Mouse (Mus musculus) thymus, adult 2 months (tissue): ENCODE results near the gene Snrpa1. TPM values are rescaled to one million over a fixed set of nuclear protein-coding genes. Genes with fewer than 3 reads are reported as not detected.
A peak's percentile ranks its signal among the peaks of the same experiment; 100 is the strongest.

Experiments
- DNase-seq: peaks from one replicate; pipeline ENCODE4 v3.0.0; 2021
- H3K27ac ChIP-seq: fragments of 200-500 bp; 2 replicates; pipeline ENCODE4 v1.5.1; 2012; ENCODE audit warnings: low read length, control low read depth; ENCODE audit not compliant: control insufficient read depth, insufficient read depth
- H3K27me3 ChIP-seq: fragments of 200-500 bp; 2 replicates; pipeline ENCODE4 v1.6.1; 2012; ENCODE audit warnings: mild to moderate bottlenecking, low read length, moderate library complexity, mixed read lengths; ENCODE audit not compliant: control insufficient read depth, insufficient read depth
- H3K36me3 ChIP-seq: fragments of 200-500 bp; 2 replicates; pipeline ENCODE4 v1.6.1; 2012; ENCODE audit warnings: mild to moderate bottlenecking, low read length, moderate library complexity; ENCODE audit not compliant: control insufficient read depth, insufficient read depth
- H3K4me1 ChIP-seq: fragments of 200-500 bp; replicated peaks from 2 replicates; pipeline ENCODE4 v1.6.1; 2012; ENCODE audit warnings: low read length; ENCODE audit not compliant: control insufficient read depth, insufficient read depth
- H3K4me3 ChIP-seq: fragments of 200-500 bp; 2 replicates; pipeline ENCODE4 v1.5.1; 2012; ENCODE audit warnings: mild to moderate bottlenecking, low read length, control low read depth, moderate library complexity; ENCODE audit not compliant: control insufficient read depth, insufficient read depth
- CTCF ChIP-seq: fragments of 200-500 bp; IDR thresholded peaks from 2 replicates; pipeline ENCODE4 v1.5.1; 2012; ENCODE audit warnings: mild to moderate bottlenecking, control low read depth, low read length, moderate library complexity, borderline replicate concordance; ENCODE audit not compliant: control insufficient read depth, poor library complexity, insufficient read depth; ENCODE audit errors: extremely low read depth
- POLR2A ChIP-seq: fragments of 200-500 bp; IDR thresholded peaks from 2 replicates; pipeline ENCODE4 v1.6.1; 2012; ENCODE audit warnings: mild to moderate bottlenecking, low read length, control low read depth, moderate library complexity; ENCODE audit not compliant: control insufficient read depth, poor library complexity, insufficient read depth; ENCODE audit errors: extremely low read depth
- WGBS: fragments of 180-500 bp; shearing (Covaris S2); methylation state at CpG from one replicate; pipeline ENCODE4 v1.1.7; 2018; 5-methylcytosine and 5-hydroxymethylcytosine counted together
- polyA plus RNA-seq: library from polyadenylated mRNA; depleted of rRNA; stranded (reverse); fragments of >200 nt; gene quantifications from 2 replicates; pipeline ENCODE4 v1.2.3, GENCODE M21; 2012

The Snrpa1 gene
- polyA plus RNA-seq, 1 experiment, result 20.3 TPM

DNA sequence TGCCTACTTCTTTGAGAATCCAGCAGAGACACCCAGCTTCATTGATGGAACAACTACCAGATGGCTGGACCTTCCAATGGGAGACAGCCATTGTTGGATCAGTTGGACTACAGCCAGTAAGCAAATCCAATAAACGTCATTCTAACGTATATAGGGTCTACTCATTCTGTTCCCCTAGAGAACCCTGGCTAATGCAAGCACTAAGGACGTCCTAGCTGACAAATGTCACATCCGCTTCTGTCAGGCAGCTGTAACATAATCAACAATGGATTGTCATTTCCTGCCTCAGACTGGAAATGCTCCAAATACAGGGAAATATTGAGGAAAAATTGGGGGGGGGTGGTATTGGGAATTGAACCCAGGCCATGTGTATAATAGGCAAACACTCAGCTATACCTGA, 47.0 kb downstream of the Snrpa1 start:
- H3K4me1 ChIP-seq, result peaks cover 7% of the 10 kb centered on the region
- no peaks in the 10 kb centered on the region for H3K36me3 ChIP-seq
- no peak overlapping the region for H3K4me3 ChIP-seq
- no peaks in the 10 kb centered on the region for H3K27me3 ChIP-seq
- 91% methylated on average over 4 of the region's 4 CpGs for WGBS
- no peak overlapping the region for H3K27ac ChIP-seq
- DNase-seq, result no peak
- TF ChIP-seq CTCF, result no peak
- TF ChIP-seq POLR2A, result no peak

- Histone ChIP-seq H3K27me3 (no peaks in the 10 kb centered on the region), H3K27ac (no peak overlapping the region), H3K4me1 (peaks cover 7% of the 10 kb centered on the region), H3K4me3 (no peak overlapping the region), H3K36me3 (no peaks in the 10 kb centered on the region)
- WGBS, result 84% methylated on average over 7 of the region's 7 CpGs
- no peak for TF ChIP-seq CTCF
- no peak for TF ChIP-seq POLR2A
- no peak for DNase-seq
These were observed 47.8 kb downstream of the Snrpa1 start for GRCm38 (mm10) chr7:66106581-66107056.

DNA sequence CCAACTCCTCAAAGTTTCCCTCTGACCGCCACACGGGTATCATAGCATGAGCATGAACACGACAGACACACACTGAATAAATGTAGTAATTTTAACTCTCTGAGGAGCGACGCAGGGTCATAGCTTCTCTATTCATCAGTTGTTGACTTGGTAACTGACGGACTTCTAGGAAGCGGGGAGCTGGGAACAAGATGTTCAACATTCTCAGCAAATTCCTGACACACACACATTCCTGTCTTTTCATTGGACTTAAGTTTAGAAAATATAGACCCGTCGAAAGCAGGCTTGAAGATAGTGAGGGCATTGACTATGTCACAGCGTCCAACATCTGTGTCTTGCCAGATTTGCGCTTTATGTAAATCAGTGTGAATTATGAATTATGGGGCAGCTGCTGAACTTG, 48.4 kb downstream of the Snrpa1 start:
- TF ChIP-seq POLR2A (no peak), CTCF (no peak)
- 85% methylated on average over 11 of the region's 11 CpGs for WGBS
- Histone ChIP-seq H3K27ac (no peak overlapping the region), H3K27me3 (no peaks in the 10 kb centered on the region), H3K4me3 (no peak overlapping the region), H3K4me1 (peaks cover 7% of the 10 kb centered on the region), H3K36me3 (no peaks in the 10 kb centered on the region)
- DNase-seq, result no peak

- no peaks in the 10 kb centered on the region for H3K27me3 ChIP-seq
- H3K4me3 ChIP-seq, result no peak overlapping the region
- no peak for TF ChIP-seq CTCF
- no peak for TF ChIP-seq POLR2A
- no peak overlapping the region for H3K27ac ChIP-seq
- peaks cover 7% of the 10 kb centered on the region for H3K4me1 ChIP-seq
- no peaks in the 10 kb centered on the region for H3K36me3 ChIP-seq
- DNase-seq, result no peak
- WGBS, result 19% methylated on average over 7 of the region's 7 CpGs
These were observed 49.1 kb downstream of the Snrpa1 start for GRCm38 (mm10) chr7:66107930-66108329.

DNA sequence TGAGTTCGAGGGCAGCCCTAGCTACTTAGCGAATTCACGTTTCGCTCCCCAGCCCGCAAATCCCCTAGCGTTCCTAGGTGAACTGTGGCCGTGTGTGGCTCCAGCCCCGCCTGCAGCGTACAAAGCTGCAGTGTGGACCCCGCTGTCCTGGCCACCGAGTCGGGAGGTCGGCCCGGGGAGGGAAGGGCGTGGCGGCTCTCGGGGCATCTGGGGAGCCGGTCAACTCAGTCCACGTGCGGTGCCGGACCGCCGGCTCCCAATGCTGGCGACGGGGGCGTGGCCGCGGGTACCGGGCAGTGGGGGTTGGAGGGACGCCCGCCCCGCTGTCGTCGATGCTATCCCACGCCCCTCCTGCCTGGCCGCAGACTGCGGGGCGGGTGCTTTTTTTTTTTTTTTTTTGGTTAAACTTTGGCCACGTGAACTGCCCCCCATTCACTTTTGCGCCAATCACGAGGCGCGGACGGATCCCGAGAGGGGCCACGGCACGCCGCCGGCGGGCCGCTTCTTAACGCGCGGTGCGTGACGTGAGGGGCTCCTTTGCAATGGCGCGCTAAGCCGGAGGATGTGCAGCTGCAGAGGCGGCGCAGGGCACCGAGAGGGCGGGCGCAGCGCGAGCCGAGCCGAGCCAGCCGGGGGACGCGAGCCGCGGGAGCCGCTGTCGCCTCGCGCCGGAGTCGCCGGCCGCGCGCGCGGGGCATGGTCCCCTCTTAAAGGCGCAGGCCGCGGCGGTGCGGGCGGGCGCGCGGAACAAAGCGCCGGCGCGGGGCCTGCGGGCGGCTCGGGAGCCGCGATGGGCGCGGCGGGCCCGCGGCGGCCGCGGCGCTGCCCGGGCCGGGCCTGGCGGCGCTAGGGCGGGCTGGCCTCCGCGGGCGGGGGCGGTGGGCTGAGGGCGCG, 50.4 kb downstream of the Snrpa1 start, which contains the start of gene Chsy1:
TSS of gene Chsy1 (plus strand) at position 555 of the 894 bp plus-strand sequence.
- peak; percentile 90 for DNase-seq

GRCm38 (mm10) chr7:66109855-66110635, 51.2 kb downstream of the Snrpa1 start:
- 7% methylated on average over 76 of the region's 77 CpGs for WGBS
- peak; percentile 66 for DNase-seq
- H3K36me3 ChIP-seq, result no peaks in the 10 kb centered on the region
- H3K4me3 ChIP-seq, result peak overlapping the region; percentile 48
- H3K27me3 ChIP-seq, result no peaks in the 10 kb centered on the region
- H3K27ac ChIP-seq, result no peak overlapping the region
- peaks cover 12% of the 10 kb centered on the region for H3K4me1 ChIP-seq
- peak; percentile 51; the same call in 1 of the 2 replicates for TF ChIP-seq CTCF
- no peak for TF ChIP-seq POLR2A

More for the DNA sequence above, 50.4 kb downstream of the Snrpa1 start, which contains the start of gene Chsy1:
- Histone ChIP-seq H3K4me1 (peaks cover 7% of the 10 kb centered on the region), H3K27me3 (no peaks in the 10 kb centered on the region), H3K4me3 (peak within 1 kb of the TSS; percentile 66), H3K27ac (no peak within 1 kb of the TSS), H3K36me3 (no peaks in the 10 kb centered on the region)
- 11% methylated on average over 123 of the region's 123 CpGs for WGBS
- TF ChIP-seq POLR2A, result 0 out of 2 replicates have a peak, but pooled peaks have one; percentile 12
- no peak; the same call in 1 of the 2 replicates for TF ChIP-seq CTCF
